Mouse (Mus musculus) kidney, postnatal 14 days (tissue): ENCODE results near the gene Ext2.
A peak's percentile ranks its signal among the peaks of the same experiment; 100 is the strongest.

ENCODE experiments used
- DNase-seq: peaks from one replicate; pipeline ENCODE4 v3.0.0; 2022; ENCODE audit warnings: mixed read lengths

Ext2 gene

DNA sequence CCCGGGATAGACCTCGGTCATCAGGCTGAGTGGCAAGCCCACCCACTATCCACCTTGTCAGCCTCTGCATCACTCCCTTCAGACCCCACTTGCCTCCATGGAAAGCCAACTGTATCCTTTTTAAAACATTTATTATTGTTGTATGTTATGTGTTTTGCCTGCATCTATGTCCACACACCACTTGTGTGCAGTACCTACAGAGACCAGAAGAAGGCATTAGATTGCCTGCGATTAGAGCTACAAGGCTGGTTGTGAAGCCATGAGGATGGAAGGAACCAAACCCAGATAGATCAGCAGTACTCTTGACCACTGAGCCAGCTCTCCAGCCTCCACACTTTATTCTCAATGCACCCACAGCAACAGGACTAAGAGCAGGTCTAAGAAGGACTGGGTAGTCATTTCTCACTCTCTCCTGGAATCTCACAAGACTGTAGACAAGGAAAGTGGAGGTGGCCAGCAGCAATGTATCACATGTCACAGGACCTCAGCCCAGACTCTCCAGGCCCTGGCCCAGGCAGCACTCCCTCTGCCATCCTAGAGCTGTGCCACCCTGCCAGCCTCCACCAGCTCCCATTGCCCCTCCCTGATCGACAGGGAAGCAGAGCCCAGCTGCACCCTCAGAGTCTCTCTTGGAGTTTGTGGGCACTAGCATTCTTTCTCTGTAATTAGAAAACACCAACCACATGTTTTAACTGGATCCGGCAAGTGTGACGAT lies 15.7 kb downstream of the Ext2 start:
- no peak for DNase-seq

DNA sequence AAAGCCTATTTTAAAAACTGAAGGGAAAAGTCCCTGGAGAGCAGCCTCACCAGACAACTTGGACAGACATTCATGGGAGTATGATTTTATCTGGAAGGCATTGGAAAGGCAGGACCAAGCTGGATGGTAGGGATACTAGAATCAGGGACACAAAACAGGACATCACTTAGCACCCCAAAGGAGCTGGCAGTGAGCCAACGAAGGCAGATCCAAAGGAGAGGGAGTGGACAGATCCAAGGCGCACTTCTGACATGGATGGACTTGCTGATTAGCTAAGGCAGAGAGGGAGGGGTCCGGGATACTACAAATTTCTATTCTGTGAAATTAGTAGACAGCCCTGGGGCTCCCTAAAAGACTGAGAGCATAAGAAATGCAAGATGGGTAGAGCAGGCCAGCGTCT lies 16.8 kb downstream of the Ext2 start:
- DNase-seq: no peak

DNA sequence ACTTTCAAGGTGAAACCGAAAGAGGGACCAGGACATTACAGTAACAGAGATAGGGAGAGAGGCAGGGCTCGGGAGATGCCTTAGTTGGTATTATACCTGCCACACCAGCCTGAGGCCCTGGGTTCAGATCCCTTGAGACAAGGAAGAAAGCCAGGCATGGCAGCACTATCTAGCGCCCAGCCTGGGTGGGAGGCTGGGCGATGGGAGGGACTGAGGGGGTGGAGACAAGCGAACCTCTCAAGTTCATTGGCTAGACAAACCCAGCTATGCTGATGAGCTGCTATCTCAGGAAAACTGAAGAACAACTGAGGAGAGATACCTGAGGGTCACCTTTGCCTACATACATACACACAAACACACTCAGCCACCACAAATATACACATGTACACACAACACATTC lies 17.3 kb downstream of the Ext2 start:
- no peak for DNase-seq

DNA sequence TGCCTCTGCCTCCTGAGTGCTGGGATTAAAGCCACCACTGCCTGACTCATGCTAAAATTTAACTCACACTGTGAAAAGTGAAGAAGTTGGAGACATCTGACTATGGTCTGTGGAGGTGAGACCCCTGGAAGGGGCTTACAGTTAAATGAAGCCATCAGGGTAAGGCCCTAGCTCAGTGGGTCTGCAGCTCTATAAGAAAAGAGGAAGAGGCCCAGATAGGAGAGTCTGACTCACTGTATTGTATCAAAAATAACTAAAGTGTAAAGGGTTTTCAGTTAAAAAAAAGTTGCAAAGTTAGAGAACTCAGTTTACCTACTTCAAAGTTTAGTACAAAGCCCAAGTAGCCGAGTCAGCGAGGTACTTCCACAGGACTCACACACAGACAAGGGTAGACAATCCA lies 19.4 kb downstream of the Ext2 start:
- DNase-seq: no peak

DNA sequence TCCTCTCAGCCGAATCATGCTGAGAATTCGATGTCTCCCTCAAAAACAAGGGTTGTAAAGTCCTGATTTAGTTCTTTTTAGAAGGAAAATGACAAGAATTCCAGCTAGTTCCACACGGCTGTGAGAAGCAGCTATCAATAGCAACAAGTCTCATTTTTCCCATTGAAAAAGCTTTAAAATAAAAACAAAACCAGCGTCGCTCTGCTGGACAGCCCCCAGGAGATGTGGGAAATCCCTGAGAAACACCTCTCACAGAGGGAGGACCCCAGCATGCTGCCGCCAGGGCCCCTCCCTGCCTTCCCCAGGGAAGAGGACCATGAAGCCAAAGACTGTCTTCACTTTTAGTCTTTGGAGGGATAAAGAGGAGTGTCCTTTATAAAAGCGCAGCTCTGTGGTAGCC lies 21.3 kb downstream of the Ext2 start:
- DNase-seq: no peak

DNA sequence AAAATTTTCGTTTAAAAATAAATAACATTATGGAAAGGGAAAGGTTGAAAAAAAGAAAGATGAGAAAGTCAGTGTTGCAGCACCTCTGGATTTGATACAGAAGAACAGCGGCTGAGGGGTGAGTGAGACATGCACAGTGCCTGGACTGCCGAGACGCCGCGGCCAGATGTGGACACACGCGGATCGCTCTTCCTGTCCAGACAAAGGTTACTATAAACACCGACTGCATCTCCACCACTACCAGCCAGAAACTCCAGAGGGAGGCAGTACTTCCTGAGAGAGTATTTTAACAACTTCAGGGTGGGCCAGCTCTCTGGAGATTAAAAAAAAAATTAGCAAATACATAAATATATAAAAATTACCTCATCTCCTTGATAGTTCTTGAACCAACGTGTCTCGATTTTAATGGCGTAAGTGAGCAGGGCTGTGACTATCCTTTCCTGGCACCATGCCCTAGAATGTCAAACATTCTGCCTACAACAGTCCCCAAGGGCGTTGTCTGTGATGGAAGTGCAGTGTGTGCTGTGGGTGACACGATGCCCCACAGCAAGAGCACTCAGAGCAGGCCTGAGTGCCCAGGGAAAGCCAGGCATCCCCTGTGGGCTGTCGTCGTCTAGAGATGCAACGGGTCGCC lies 25.1 kb downstream of the Ext2 start:
- no peak for DNase-seq

DNA sequence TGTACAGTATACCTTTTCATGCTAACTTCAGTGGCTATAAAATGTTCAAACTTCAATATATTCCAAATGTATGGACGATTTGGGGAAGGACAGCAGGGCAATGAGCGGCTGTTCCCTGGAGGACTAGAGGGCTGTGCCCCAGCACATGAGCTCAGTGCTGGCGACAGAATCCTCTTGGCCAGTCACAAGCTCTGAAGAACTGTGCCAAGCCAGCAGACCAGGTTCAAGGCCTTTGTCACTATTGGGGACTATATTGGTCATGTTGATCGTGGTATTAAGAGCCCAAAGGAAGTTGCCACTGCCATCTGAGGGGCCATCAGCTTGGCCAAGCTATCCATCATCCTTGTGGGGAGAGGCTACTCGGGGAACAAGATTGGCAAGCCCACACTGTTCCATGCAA lies 28.0 kb downstream of the Ext2 start:
- no peak for DNase-seq

DNA sequence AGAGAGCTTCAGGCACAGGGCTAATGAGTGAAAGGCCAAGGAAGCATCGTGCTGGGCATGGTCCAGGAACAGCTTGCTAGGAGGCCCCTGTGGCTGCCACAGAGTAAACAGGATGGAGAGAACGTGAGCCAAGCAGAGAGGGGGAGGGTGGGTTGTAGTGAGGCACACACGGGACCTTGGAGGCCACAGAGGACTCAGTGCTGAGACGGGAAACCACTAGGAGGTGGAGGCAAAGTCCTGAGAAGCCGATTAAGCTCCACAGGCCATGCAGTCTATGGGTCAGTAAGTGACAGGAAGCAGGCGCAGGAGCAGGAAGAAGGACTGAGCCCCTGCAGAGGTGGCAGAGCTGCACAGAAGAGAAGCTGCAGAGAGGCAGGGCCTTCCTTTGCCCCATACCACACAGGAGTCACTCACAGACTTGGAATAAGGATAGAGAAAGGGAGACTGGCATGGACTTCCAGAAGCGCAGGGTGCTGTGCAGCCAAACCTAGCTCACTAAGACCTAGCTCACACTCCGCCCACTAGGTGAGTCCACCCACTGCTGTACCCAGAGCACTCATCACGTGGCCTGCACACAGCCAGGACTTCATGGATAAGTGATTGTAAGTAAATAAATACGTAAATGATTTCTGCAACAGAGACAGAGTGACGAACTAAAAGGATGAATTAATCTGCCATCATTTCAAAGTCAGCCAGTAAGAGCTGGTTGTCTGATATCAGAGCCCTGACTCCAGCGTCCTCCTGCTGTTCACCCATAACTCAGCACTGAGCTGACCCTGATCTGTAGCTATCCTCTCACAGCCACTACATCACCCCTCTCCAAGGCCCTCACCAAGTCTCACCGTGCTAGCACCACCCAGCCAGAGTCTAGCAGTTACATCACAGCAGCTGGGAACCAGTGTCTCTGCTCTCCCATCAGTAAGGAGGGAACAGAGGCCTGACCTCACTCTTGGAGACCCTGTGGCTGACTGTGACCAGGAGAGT lies 30.6 kb downstream of the Ext2 start:
- peak; percentile 85 for DNase-seq

DNA sequence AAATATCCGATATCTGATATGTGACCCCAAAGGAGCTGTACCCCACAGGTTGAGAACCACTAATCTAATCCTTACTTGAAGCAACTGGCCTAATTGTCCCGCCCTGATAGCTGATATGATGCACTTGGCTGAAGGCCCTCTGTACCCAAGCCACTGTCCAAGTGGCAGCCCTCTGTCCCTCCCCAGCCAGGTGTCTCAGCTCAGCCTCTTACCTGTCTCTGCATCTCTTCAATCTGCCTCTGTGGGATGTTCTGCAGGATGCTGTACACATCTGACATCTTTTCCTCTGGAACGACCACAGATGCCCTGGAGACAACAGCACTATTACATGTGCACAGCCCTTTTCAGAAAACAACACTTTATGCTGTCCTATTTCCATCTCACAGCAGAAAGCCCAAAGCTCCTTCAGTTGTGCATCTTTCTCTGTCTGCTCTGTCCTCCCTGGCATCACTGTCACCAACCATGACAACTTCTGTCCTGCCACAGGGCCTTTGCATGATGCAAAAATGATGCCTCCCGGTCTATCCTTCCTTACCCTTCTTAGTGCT lies 31.5 kb downstream of the Ext2 start:
- DNase-seq: no peak

DNA sequence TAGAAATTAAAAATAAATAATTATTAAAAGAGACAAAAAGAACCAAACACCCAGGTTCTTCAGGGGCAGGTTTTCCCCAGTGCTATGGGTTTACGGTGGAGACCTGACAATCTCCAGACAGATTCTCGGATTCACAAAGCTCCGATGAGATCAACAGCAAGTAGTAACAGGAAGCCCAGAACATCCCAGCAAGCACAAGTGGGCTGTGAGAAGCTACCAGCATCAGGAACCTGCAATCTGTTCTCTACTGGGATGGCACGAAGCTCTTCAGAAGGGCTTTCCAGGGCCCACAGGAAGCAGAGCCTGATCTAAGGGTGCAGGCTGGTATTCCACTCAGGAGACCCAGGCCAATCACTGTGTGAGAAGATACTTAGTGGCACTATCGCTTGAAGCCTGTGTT lies 33.8 kb downstream of the Ext2 start:
- no peak for DNase-seq

DNA sequence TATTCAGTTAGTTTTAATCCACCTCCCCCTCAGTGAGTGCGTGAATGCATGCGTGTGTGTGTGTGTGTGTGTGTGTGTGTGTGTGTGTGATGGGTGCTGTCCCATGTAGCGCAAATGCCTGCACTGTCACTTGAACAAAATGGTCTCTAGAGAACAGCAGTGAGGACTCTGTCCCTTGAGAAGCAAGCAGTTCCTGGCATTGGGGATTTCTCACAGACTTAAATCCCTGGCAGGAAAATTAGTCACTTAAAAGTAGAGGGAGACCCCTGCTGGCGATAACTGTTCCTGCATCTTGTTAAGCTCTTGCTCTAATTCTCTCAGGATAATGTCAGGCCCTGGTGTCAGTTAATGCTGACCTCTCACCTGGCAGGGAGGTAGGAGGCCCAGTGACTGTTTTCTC lies 36.2 kb downstream of the Ext2 start:
- DNase-seq: peak; percentile 80

DNA sequence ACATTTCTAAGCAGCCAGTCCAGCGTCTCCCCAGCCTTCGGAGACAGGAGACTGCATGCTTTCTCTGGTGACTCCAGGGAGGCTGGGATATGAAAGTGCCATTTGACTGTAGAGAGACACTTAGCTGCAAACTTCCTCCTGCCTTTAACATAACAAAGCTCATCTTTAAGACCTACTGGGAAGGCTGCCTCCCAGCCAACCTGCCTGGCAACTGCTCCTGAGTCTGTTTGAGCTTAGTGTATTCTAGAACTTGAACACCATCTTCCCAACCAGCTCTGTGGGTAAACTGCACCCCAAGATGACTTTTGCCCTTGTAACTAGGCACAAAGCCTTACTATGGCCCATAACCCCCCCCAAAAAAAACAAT lies 37.0 kb downstream of the Ext2 start:
- no peak for DNase-seq

DNA sequence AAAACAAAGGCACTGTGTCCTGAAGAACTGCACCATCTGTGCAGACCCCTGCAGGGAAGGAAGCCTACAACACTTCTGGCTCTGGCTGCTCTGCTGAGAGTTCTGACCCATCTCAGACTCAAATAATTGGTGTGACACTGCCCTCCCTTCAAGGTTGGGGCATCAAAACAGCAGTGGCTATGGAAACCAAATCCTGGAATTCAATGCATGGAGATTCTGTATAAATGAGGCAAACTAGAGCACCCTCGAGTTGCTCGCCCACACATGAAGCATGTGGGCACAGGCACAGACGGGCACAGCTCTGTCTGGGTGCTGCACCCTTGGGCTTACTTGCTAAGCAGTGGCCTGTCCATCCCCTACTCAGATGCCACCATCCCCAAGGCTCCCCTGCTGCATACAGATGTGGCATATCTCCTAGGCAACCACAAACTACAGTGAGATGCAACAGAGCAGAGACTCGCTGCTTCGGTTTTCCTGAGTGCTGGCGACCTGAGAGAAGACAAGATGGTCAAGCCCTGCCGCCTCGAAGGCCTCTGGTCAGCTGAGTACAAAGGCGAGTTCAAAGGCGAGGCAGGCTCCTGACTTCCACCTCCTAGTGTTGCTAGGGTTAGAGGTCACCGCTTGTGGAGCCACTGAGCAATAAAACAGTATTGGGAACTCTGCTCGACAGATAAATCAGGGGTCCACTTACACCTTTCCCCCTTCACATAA lies 37.5 kb downstream of the Ext2 start:
- DNase-seq: no peak

DNA sequence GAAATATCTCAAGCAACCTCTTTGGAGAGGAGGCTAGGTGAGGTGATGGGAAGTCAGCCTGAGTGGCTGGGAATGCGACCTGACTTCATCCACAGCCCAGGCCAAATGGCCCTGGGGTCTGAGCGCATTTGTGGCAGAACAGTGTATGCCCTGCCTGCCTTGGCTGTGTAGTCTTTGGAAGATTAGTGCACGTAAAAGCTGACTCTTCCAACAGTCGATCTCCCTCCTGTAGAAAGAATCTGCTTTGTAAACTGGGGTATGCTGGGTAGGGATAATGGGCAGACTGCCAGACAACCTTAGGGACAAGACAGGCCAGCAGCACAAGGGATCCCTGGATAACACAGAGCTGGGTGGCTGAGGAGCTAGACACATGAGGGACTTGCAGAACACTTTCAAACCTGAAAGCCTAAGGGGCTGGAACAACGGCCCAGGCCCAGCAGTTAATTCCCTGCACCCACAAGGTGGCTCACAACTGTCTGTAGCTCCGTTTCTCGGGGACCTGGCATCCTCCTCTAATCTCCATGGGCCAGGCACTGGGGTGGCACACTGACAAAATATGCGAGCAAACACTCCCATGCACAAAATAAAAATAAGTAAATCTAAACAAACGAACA lies 38.3 kb downstream of the Ext2 start:
- no peak for DNase-seq

DNA sequence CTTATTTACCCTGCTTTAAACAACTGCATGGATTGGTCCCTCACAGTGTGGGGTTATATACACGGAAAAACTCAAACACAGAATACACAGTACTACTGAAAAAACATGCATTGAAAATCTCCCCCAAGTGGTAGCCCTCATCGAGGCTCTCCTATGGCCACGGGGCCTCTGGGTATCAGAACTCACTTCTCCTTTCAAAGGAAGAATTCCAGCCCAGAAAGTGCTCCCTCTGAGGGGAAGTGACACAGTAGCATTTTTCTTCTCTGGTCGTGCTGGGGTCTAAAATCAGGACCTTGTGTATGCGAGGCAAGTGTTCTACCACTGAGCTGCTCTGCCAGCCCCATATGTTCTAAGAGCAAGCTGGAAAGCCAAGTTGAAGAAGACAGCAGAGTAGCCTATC lies 39.7 kb downstream of the Ext2 start:
- no peak for DNase-seq

DNA sequence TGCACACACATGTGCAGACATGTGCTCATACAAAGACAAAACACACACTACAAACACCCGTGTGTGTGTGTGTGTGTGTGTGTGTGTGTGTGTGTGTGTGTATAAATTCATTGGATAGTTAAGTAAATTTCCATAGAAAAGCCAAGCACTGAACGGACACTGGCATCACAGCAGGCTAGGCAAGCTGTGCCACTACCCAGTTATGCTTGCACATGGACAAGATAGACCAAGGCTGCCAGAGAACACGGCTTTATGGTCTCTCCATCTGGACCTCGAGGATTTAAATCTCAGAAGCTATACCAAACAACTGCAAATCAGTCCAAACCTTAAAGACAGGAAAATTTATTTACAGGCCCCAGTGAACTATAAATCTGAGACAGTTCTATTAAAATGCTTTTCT lies 40.2 kb downstream of the Ext2 start:
- DNase-seq: no peak

DNA sequence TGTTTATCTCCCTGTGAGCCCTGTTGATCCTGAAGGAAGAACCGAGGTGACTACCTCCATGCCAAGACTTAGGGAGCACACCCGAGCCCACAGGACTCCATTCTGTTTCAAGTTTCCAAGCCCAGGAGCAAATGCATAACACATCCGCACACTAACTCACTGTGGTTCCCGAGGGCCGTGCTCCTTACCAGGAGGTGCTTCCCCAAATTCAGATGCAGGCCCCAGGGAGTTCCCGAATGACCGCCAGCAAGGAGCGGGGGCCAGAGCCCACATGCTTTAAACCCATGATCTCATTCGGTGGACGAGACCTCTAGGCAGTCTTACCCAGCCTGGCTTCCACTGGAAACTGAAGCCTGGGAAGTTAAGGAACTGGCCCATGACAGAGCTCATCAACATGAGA lies 41.8 kb downstream of the Ext2 start:
- no peak for DNase-seq

DNA sequence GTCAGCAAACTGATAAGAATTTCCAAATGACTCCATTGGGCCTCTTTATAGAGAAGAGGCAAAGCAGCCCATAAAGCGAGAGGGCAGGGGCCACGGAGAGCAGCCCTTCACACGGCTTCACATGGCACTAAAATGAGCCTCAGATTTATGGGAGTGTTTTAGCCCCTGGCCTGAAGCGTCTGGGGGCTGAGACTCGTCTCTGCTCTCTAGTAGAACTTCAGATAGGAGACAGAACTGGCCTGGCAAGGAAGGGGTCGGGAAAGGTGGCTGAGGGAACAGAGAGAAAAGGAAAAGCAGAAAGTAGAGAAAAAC lies 42.5 kb downstream of the Ext2 start:
- DNase-seq: no peak

DNA sequence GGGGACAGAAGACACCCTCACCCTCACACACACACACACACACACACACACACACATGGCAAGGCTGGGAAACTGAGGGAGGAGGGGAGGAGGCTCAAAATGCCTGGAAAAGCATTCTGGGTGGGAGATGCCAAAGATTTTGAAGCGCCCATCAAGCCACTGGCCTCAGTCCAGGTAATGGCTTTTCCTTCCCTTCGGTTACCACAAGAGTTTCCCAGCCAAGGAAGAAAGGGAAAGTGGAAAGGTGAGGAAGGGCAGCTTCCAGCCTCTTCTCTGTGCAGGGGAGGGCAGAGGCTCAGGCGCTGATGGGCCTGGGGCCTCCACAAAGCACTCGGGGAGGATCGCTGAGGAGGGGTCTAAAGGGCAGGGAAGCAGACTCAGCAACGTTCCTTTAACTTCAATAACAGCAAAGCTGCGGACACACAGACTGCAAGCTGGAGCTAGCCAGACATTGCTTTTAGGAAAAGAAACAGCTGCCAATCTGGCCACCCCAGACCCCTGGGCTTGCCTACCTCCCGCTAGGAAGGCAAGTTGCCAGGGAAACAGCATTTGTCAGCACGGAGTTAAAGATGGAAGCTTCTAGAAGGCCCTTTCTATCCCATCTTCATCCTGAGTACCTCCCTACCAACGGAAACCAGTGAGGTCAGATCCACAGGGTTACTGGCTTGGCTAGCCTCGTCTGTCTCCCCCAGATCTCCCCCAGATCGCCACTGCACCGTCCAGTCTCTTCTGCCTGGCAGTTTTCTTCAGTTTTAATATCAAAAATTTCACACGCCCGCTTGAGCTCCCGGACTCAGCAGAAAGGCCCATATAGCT lies 43.1 kb downstream of the Ext2 start:
- peak; percentile 61 for DNase-seq

DNA sequence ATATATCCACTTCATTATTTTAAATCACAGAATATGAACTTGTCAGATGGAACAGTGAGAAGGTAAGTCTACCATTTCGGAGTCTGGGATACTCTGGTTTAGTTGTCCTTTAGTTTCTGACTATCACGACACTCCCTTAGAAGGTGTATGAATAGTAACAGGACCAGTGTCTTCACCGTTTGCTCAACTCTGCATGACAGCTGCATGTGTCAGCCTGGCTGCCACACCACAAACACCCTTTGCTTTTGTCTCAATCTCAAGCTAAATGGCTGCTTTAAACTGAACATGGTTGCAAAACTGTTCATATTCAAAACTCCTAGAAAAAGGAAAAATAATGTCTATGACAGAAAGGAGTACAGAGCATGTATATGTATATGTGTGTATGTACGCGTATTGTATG lies 43.8 kb downstream of the Ext2 start:
- no peak for DNase-seq

DNA sequence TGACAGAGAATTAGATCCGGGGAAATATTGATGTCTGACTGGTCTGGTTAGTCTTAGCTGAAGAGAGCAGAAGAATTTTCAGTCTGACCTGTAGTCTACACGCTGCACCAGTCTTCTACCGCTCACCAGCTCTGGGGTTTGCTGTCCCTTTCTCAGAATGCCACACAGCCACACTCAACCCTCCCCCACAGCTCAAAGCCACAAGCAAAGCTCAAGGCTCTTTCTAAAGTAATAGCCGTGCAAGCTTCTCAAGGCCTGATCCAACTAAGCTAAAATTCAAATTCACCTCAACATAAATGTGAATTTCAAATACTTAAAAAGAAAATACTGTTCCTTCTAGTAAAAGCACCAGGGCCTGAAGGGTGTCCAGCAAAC lies 45.3 kb downstream of the Ext2 start:
- no peak for DNase-seq
